Mouse (Mus musculus) heart, embryonic 10.5 days (tissue): ENCODE data around the gene Fam53b. TPM values are rescaled to one million over a fixed set of nuclear protein-coding genes. Genes with fewer than 3 reads are reported as not detected.

Experiments used
- DNase-seq: peaks from one replicate; pipeline ENCODE4 v3.0.0-alpha.2; 2017; ENCODE audit warnings: low spot score
- H3K27ac ChIP-seq: fragments of 300-500 bp; sonication (generic); 2 replicates; pipeline ENCODE4 v1.5.1; 2016; ENCODE audit warnings: mild to moderate bottlenecking
- H3K27me3 ChIP-seq: fragments of 300-500 bp; sonication (generic); 2 replicates; pipeline ENCODE4 v1.6.1; 2016; ENCODE audit warnings: mild to moderate bottlenecking; ENCODE audit not compliant: poor library complexity, insufficient read depth, severe bottlenecking
- H3K36me3 ChIP-seq: fragments of 300-500 bp; sonication (generic); 2 replicates; pipeline ENCODE4 v1.6.1; 2016; ENCODE audit warnings: mild to moderate bottlenecking, moderate library complexity
- H3K4me1 ChIP-seq: fragments of 300-500 bp; sonication (generic); 2 replicates; pipeline ENCODE4 v1.6.1; 2016; ENCODE audit warnings: mild to moderate bottlenecking
- H3K4me3 ChIP-seq: fragments of 300-500 bp; sonication (generic); 2 replicates; pipeline ENCODE4 v1.5.1; 2016; ENCODE audit warnings: mild to moderate bottlenecking, moderate library complexity
- H3K9me3 ChIP-seq: fragments of 300-500 bp; sonication (generic); 2 replicates; pipeline ENCODE4 v1.6.1; 2016; ENCODE audit warnings: mild to moderate bottlenecking, moderate library complexity
- WGBS: fragments of 180-500 bp; shearing (Covaris S2); methylation state at CpG from one replicate; pipeline ENCODE4 v1.1.7; 2016; 5-methylcytosine and 5-hydroxymethylcytosine counted together
- polyA plus RNA-seq: library from polyadenylated mRNA; unstranded; fragments of >200 nt; fragmentation: Nextera tagmentation; extraction: Ambion mirVana; gene quantifications from 2 replicates; pipeline ENCODE4 v1.2.1, GENCODE M21; 2016

Gene Fam53b
- polyA plus RNA-seq, 1 experiment from 2014 or later: 17.7 TPM

- WGBS: 91% methylated on average over 3 of the region's 3 CpGs
- H3K9me3 ChIP-seq: no peaks in the 10 kb centered on the region
These were observed 131.3 kb downstream of the Fam53b start for GRCm38 (mm10) chr7:132682336-132682735.

GRCm38 (mm10) chr7:132681831-132682230 is 131.9 kb downstream of the Fam53b start:
- WGBS: 77% methylated on average over 1 of the region's 1 CpGs
- Histone ChIP-seq H3K4me1 (peaks cover 21% of the 10 kb centered on the region), H3K4me3 (no peak overlapping the region), H3K36me3 (no peaks in the 10 kb centered on the region), H3K9me3 (no peaks in the 10 kb centered on the region), H3K27me3 (no peaks in the 10 kb centered on the region), H3K27ac (no peak overlapping the region)
- DNase-seq: no peak

More at GRCm38 (mm10) chr7:132682336-132682735, 131.3 kb downstream of the Fam53b start:
- H3K27ac ChIP-seq: no peak overlapping the region
- no peaks in the 10 kb centered on the region for H3K27me3 ChIP-seq
- H3K4me1 ChIP-seq: peaks cover 27% of the 10 kb centered on the region
- no peak for DNase-seq
- H3K36me3 ChIP-seq: no peaks in the 10 kb centered on the region
- no peak overlapping the region for H3K4me3 ChIP-seq

- no peaks in the 10 kb centered on the region for H3K9me3 ChIP-seq
- 86% methylated on average over 11 of the region's 11 CpGs for WGBS
- peaks cover 17% of the 10 kb centered on the region for H3K4me1 ChIP-seq
- H3K4me3 ChIP-seq: no peak overlapping the region
- no peaks in the 10 kb centered on the region for H3K36me3 ChIP-seq
- DNase-seq: no peak
- H3K27ac ChIP-seq: no peak overlapping the region
- H3K27me3 ChIP-seq: no peaks in the 10 kb centered on the region
These were observed 132.4 kb downstream of the Fam53b start for GRCm38 (mm10) chr7:132681296-132681695.

- Histone ChIP-seq H3K27me3 (no peaks in the 10 kb centered on the region), H3K9me3 (no peaks in the 10 kb centered on the region), H3K27ac (no peak overlapping the region), H3K4me1 (peaks cover 16% of the 10 kb centered on the region), H3K4me3 (no peak overlapping the region), H3K36me3 (no peaks in the 10 kb centered on the region)
- 63% methylated on average over 6 of the region's 6 CpGs for WGBS
- no peak for DNase-seq
These were observed 134.1 kb downstream of the Fam53b start for GRCm38 (mm10) chr7:132679549-132679948.

- Histone ChIP-seq H3K36me3 (no peaks in the 10 kb centered on the region), H3K27ac (0 out of 2 replicates have a peak overlapping the region, but pooled peaks have one; percentile 7), H3K4me1 (peaks cover 20% of the 10 kb centered on the region), H3K4me3 (no peak overlapping the region), H3K9me3 (no peaks in the 10 kb centered on the region), H3K27me3 (no peaks in the 10 kb centered on the region)
- WGBS: 60% methylated on average over 4 of the region's 4 CpGs
- no peak for DNase-seq
These were observed 134.6 kb downstream of the Fam53b start for GRCm38 (mm10) chr7:132679117-132679516.

- Histone ChIP-seq H3K27ac (no peak overlapping the region), H3K27me3 (no peaks in the 10 kb centered on the region), H3K4me1 (peaks cover 30% of the 10 kb centered on the region), H3K4me3 (no peak overlapping the region), H3K9me3 (no peaks in the 10 kb centered on the region), H3K36me3 (no peaks in the 10 kb centered on the region)
- DNase-seq: no peak
- 75% methylated on average over 2 of the region's 2 CpGs for WGBS
These were observed 137.8 kb downstream of the Fam53b start for GRCm38 (mm10) chr7:132675922-132676321.

GRCm38 (mm10) chr7:132673931-132674755 is 139.5 kb downstream of the Fam53b start:
- 48% methylated on average over 17 of the region's 17 CpGs for WGBS
- H3K27me3 ChIP-seq: no peaks in the 10 kb centered on the region
- H3K36me3 ChIP-seq: no peaks in the 10 kb centered on the region
- peaks cover 30% of the 10 kb centered on the region for H3K4me1 ChIP-seq
- no peak overlapping the region for H3K4me3 ChIP-seq
- peak; percentile 85 for DNase-seq
- H3K27ac ChIP-seq: peak overlapping the region; percentile 74
- H3K9me3 ChIP-seq: no peaks in the 10 kb centered on the region

- H3K27ac ChIP-seq: 0 out of 2 replicates have a peak overlapping the region, but pooled peaks have one; percentile 17
- no peaks in the 10 kb centered on the region for H3K27me3 ChIP-seq
- H3K4me1 ChIP-seq: peaks cover 27% of the 10 kb centered on the region
- no peaks in the 10 kb centered on the region for H3K36me3 ChIP-seq
- no peaks in the 10 kb centered on the region for H3K9me3 ChIP-seq
- no peak overlapping the region for H3K4me3 ChIP-seq
- no peak for DNase-seq
- WGBS: 71% methylated on average over 7 of the region's 7 CpGs
These were observed 141.2 kb downstream of the Fam53b start for GRCm38 (mm10) chr7:132672481-132672959.

- H3K4me3 ChIP-seq: no peak overlapping the region
- 93% methylated on average over 3 of the region's 3 CpGs for WGBS
- peaks cover 35% of the 10 kb centered on the region for H3K4me1 ChIP-seq
- H3K27me3 ChIP-seq: no peaks in the 10 kb centered on the region
- DNase-seq: no peak
- H3K36me3 ChIP-seq: no peaks in the 10 kb centered on the region
- H3K9me3 ChIP-seq: no peaks in the 10 kb centered on the region
- no peak overlapping the region for H3K27ac ChIP-seq
These were observed 142.9 kb downstream of the Fam53b start for GRCm38 (mm10) chr7:132670863-132671165.

GRCm38 (mm10) chr7:132669999-132670862 is 143.5 kb downstream of the Fam53b start:
- Histone ChIP-seq H3K4me3 (no peak overlapping the region), H3K4me1 (peaks cover 40% of the 10 kb centered on the region), H3K27me3 (no peaks in the 10 kb centered on the region), H3K36me3 (no peaks in the 10 kb centered on the region), H3K27ac (no peak overlapping the region), H3K9me3 (no peaks in the 10 kb centered on the region)
- 85% methylated on average over 20 of the region's 20 CpGs for WGBS
- no peak for DNase-seq

GRCm38 (mm10) chr7:132668604-132669003 is 145.1 kb downstream of the Fam53b start:
- no peak for DNase-seq
- WGBS: 58% methylated on average over 2 of the region's 2 CpGs
- no peak overlapping the region for H3K27ac ChIP-seq

GRCm38 (mm10) chr7:132666516-132666915 is 147.2 kb downstream of the Fam53b start:
- Histone ChIP-seq H3K27me3 (no peaks in the 10 kb centered on the region), H3K4me1 (peaks cover 40% of the 10 kb centered on the region), H3K9me3 (no peaks in the 10 kb centered on the region), H3K27ac (no peak overlapping the region), H3K36me3 (no peaks in the 10 kb centered on the region), H3K4me3 (no peak overlapping the region)
- WGBS: 73% methylated on average over 4 of the region's 4 CpGs
- DNase-seq: no peak

More at GRCm38 (mm10) chr7:132668604-132669003, 145.1 kb downstream of the Fam53b start:
- Histone ChIP-seq H3K9me3 (no peaks in the 10 kb centered on the region), H3K4me1 (peaks cover 32% of the 10 kb centered on the region), H3K4me3 (no peak overlapping the region), H3K27me3 (no peaks in the 10 kb centered on the region), H3K36me3 (no peaks in the 10 kb centered on the region)
